Mouse (Mus musculus) small intestine, adult 2 months (tissue): ENCODE data around the gene Mcur1.

Source experiments
- CTCF ChIP-seq: fragments of 200-500 bp; IDR thresholded peaks from 2 replicates; pipeline ENCODE4 v1.5.1; 2012; ENCODE audit warnings: low read depth, mild to moderate bottlenecking, control low read depth, inconsistent platforms, low read length, moderate library complexity, mixed read lengths; ENCODE audit not compliant: insufficient replicate concordance, insufficient read length; ENCODE audit errors: extremely low read depth
- POLR2A ChIP-seq: fragments of 200-500 bp; IDR thresholded peaks from 2 replicates; pipeline ENCODE4 v1.6.1; 2012; ENCODE audit warnings: low read depth, mild to moderate bottlenecking, control low read depth, inconsistent platforms, low read length, moderate library complexity

- TF ChIP-seq CTCF (no peak), POLR2A (no peak)
Observed at GRCm38 (mm10) chr13:43517371-43517770, 42.6 kb downstream of the Mcur1 start.
